Mouse (Mus musculus): ENCODE results near the gene Rcc1l. TPM values are rescaled to one million over a fixed set of nuclear protein-coding genes. Genes with fewer than 3 reads are reported as not detected.
A peak's percentile ranks its signal among the peaks of the same experiment; 100 is the strongest.

The Rcc1l gene
- total and polyA plus RNA-seq, 3 experiments: 19.8 to 33.7 (median 30.2) TPM

GRCm38 (mm10) chr5:134182172-134182571, 5.6 kb upstream of the Rcc1l start:
- Histone ChIP-seq H3K36me3 (ENCODE audit: control insufficient read depth, insufficient read depth, low read length) (peaks cover 5% of the 10 kb centered on the region), H3K27ac (peak overlapping the region; percentile 98), H3K79me2 (replicated peaks; ENCODE audit: control insufficient read depth, insufficient read depth, low read length) (no peaks in the 10 kb centered on the region), H3K27me3 (ENCODE audit: control insufficient read depth, insufficient read depth, low read length) (no peaks in the 10 kb centered on the region), H3K4me1 (ENCODE audit: control insufficient read depth, insufficient read depth, low read length) (peaks cover 12% of the 10 kb centered on the region), H3K9ac (ENCODE audit: low read depth, low read length) (no peak overlapping the region), H3K4me3 (no peak overlapping the region)
- no peak for TF ChIP-seq CTCF (IDR thresholded peaks at IDR 0.05)
- TF ChIP-seq POLR2A (IDR thresholded peaks at IDR 0.05; ENCODE audit: insufficient read depth, low read depth, low read length): no peak
- no peak for TF ChIP-seq EP300 (IDR thresholded peaks at IDR 0.05; ENCODE audit: insufficient read depth, low read depth, low read length)
- DNase-seq: no peak
- intact Hi-C loops (cut with DNase I): loop anchor here (5.0 kb wide), 2 partner anchors 50 to 305 kb away; no protein-coding TSS in a partner anchor
- 26% methylated on average over 3 of the region's 3 CpGs for WGBS

- H3K36me3 ChIP-seq (ENCODE audit: control insufficient read depth, insufficient read depth, low read length): peaks cover 5% of the 10 kb centered on the region
- WGBS: 19% methylated on average over 7 of the region's 7 CpGs
- no peaks in the 10 kb centered on the region for H3K27me3 ChIP-seq (ENCODE audit: control insufficient read depth, insufficient read depth, low read length)
- no peak overlapping the region for H3K9ac ChIP-seq (ENCODE audit: low read depth, low read length)
- peaks cover 15% of the 10 kb centered on the region for H3K4me1 ChIP-seq (ENCODE audit: control insufficient read depth, insufficient read depth, low read length)
- intact Hi-C loops (cut with DNase I): loop anchor here (2.0 to 5.0 kb wide), 4 partner anchors 52 to 307 kb away; partner anchors contain the start of gene Castor2
- DNase-seq: peak; percentile 77 to 81
- TF ChIP-seq POLR2A (IDR thresholded peaks at IDR 0.05; ENCODE audit: insufficient read depth, low read depth, low read length): peak; percentile 11; the same call in 1 of the 2 replicates
- TF ChIP-seq CTCF (IDR thresholded peaks at IDR 0.05): peak; percentile 97
- TF ChIP-seq EP300 (IDR thresholded peaks at IDR 0.05; ENCODE audit: insufficient read depth, low read depth, low read length): no peak
- no peak overlapping the region for H3K27ac ChIP-seq
- H3K79me2 ChIP-seq (replicated peaks; ENCODE audit: control insufficient read depth, insufficient read depth, low read length): no peaks in the 10 kb centered on the region
- H3K4me3 ChIP-seq: no peak overlapping the region
These were observed 3.3 kb upstream of the Rcc1l start for GRCm38 (mm10) chr5:134179871-134180270.

GRCm38 (mm10) chr5:134178536-134178935, 2.0 kb upstream of the Rcc1l start:
- TF ChIP-seq EP300 (IDR thresholded peaks at IDR 0.05; ENCODE audit: insufficient read depth, low read depth, low read length): no peak
- TF ChIP-seq POLR2A (IDR thresholded peaks at IDR 0.05; ENCODE audit: insufficient read depth, low read depth, low read length): no peak
- no peak for TF ChIP-seq CTCF (IDR thresholded peaks at IDR 0.05)
- intact Hi-C loops (cut with DNase I): loop anchor here (5.0 kb wide), 1 partner anchor 81 kb away; the partner anchor contains the start of gene Castor2
- no peak for DNase-seq
- H3K4me3 ChIP-seq: no peak overlapping the region
- no peak overlapping the region for H3K9ac ChIP-seq (ENCODE audit: low read depth, low read length)
- no peak overlapping the region for H3K27ac ChIP-seq
- H3K4me1 ChIP-seq (ENCODE audit: control insufficient read depth, insufficient read depth, low read length): peaks cover 14% of the 10 kb centered on the region
- H3K79me2 ChIP-seq (replicated peaks; ENCODE audit: control insufficient read depth, insufficient read depth, low read length): no peaks in the 10 kb centered on the region; the same call in 1 of the 2 replicates
- H3K36me3 ChIP-seq (ENCODE audit: control insufficient read depth, insufficient read depth, low read length): peaks cover 5% of the 10 kb centered on the region
- H3K27me3 ChIP-seq (ENCODE audit: control insufficient read depth, insufficient read depth, low read length): no peaks in the 10 kb centered on the region
- WGBS: 68% methylated on average over 7 of the region's 7 CpGs

GRCm38 (mm10) chr5:134175696-134176095, 878 bp downstream of the Rcc1l start:
- no peaks in the 10 kb centered on the region for H3K36me3 ChIP-seq (ENCODE audit: control insufficient read depth, insufficient read depth, low read length)
- 13% methylated on average over 10 of the region's 10 CpGs for WGBS
- H3K4me3 ChIP-seq: peak overlapping the region; percentile 98
- H3K79me2 ChIP-seq (replicated peaks; ENCODE audit: control insufficient read depth, insufficient read depth, low read length): no peaks in the 10 kb centered on the region; the same call in 1 of the 2 replicates
- DNase-seq: no peak
- intact Hi-C loops (cut with DNase I): loop anchor here (5.0 kb wide), 1 partner anchor 78 kb away; the partner anchor contains the start of gene Castor2
- no peak overlapping the region for H3K27ac ChIP-seq
- peak overlapping the region; percentile 77 for H3K9ac ChIP-seq (ENCODE audit: low read depth, low read length)
- H3K4me1 ChIP-seq (ENCODE audit: control insufficient read depth, insufficient read depth, low read length): peaks cover 3% of the 10 kb centered on the region; the same call in 1 of the 2 replicates
- no peaks in the 10 kb centered on the region for H3K27me3 ChIP-seq (ENCODE audit: control insufficient read depth, insufficient read depth, low read length)
- TF ChIP-seq CTCF (IDR thresholded peaks at IDR 0.05) (no peak), POLR2A (IDR thresholded peaks at IDR 0.05; ENCODE audit: insufficient read depth, low read depth, low read length) (no peak), EP300 (IDR thresholded peaks at IDR 0.05; ENCODE audit: insufficient read depth, low read depth, low read length) (no peak)

- no peaks in the 10 kb centered on the region for H3K36me3 ChIP-seq (ENCODE audit: control insufficient read depth, insufficient read depth, low read length)
- no peak overlapping the region for H3K9ac ChIP-seq (ENCODE audit: low read depth, low read length)
- no peak overlapping the region for H3K4me3 ChIP-seq
- no peaks in the 10 kb centered on the region; the same call in 1 of the 2 replicates for H3K79me2 ChIP-seq (replicated peaks; ENCODE audit: control insufficient read depth, insufficient read depth, low read length)
- H3K4me1 ChIP-seq (ENCODE audit: control insufficient read depth, insufficient read depth, low read length): peaks cover 3% of the 10 kb centered on the region; the same call in 1 of the 2 replicates
- WGBS: 41% methylated on average over 4 of the region's 4 CpGs
- H3K27me3 ChIP-seq (ENCODE audit: control insufficient read depth, insufficient read depth, low read length): no peaks in the 10 kb centered on the region
- TF ChIP-seq EP300 (IDR thresholded peaks at IDR 0.05; ENCODE audit: insufficient read depth, low read depth, low read length) (no peak), CTCF (IDR thresholded peaks at IDR 0.05) (peak; percentile 62), POLR2A (IDR thresholded peaks at IDR 0.05; ENCODE audit: insufficient read depth, low read depth, low read length) (no peak)
- no peak for DNase-seq
- intact Hi-C loops (cut with DNase I): no loop called here
- H3K27ac ChIP-seq: no peak overlapping the region
These were observed 3.4 kb downstream of the Rcc1l start for GRCm38 (mm10) chr5:134173206-134173605.

- Histone ChIP-seq H3K27ac (no peak overlapping the region), H3K4me1 (ENCODE audit: control insufficient read depth, insufficient read depth, low read length) (no peaks in the 10 kb centered on the region), H3K79me2 (replicated peaks; ENCODE audit: control insufficient read depth, insufficient read depth, low read length) (no peaks in the 10 kb centered on the region; the same call in 1 of the 2 replicates), H3K4me3 (no peak overlapping the region), H3K9ac (ENCODE audit: low read depth, low read length) (no peak overlapping the region), H3K27me3 (ENCODE audit: control insufficient read depth, insufficient read depth, low read length) (no peaks in the 10 kb centered on the region), H3K36me3 (ENCODE audit: control insufficient read depth, insufficient read depth, low read length) (no peaks in the 10 kb centered on the region)
- WGBS: 89% methylated on average over 8 of the region's 8 CpGs
- no peak for DNase-seq
- intact Hi-C loops (cut with DNase I): no loop called here
- no peak for TF ChIP-seq POLR2A (IDR thresholded peaks at IDR 0.05; ENCODE audit: insufficient read depth, low read depth, low read length)
- no peak for TF ChIP-seq EP300 (IDR thresholded peaks at IDR 0.05; ENCODE audit: insufficient read depth, low read depth, low read length)
- no peak for TF ChIP-seq CTCF (IDR thresholded peaks at IDR 0.05)
These were observed 6.4 kb downstream of the Rcc1l start for GRCm38 (mm10) chr5:134170167-134170566.

All from heart, adult 2 months (tissue).